Mouse (Mus musculus) v-Abl transformed pro-B cells (cell line): ENCODE measurements around the gene Exosc10.

Experiments
- in situ Hi-C, 2 experiments: fragments of 400-800 bp; cut with MboI; formaldehyde crosslinking; loops; one replicate each; pipeline ENCODE4 v1.15.1; 2025; ENCODE audit not compliant: unreplicated experiment in 2 of 2

Gene Exosc10

DNA sequence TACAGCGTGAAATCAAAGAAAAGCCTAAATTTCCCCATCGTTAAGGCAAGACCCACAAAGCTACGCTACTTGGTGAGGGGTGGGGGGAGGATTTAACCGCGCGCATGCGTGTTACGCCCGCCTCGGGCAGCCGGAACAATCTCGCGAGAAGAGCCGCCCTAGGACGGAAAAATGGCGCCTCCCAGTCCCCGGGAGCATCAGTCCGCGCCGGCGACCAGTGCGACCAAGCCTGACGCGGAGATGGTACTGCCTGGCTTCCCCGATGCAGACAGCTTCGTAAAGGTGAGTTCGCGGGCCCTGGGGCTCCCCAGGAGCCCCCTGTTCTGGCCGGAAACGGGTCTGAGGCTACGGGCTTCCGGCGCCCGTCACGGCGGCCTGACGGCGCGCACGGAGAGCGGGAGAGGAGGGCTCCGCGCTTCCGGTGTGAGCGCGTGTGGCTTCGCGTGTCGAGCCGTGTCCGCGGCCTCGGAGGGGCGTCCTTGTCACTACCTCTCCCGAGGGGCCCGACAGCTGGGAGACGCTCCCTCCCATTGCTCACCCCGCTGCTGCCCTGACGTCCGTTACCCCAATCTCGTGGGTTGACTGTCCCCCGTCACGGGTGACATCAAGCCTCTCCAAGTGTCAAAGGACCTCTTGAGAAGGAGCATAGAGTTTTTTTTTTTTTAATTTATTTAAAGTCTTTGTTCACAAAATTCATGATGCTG lies at the start of gene Exosc10:
Gene Exosc10 (plus strand): TSS at position 133 of the 704 bp plus-strand sequence.
- in situ Hi-C loops, result loop anchor here in 1 of 2 experiments (10.0 kb wide), 1 partner anchor 46 kb away; the partner anchor contains the start of gene Masp2

DNA sequence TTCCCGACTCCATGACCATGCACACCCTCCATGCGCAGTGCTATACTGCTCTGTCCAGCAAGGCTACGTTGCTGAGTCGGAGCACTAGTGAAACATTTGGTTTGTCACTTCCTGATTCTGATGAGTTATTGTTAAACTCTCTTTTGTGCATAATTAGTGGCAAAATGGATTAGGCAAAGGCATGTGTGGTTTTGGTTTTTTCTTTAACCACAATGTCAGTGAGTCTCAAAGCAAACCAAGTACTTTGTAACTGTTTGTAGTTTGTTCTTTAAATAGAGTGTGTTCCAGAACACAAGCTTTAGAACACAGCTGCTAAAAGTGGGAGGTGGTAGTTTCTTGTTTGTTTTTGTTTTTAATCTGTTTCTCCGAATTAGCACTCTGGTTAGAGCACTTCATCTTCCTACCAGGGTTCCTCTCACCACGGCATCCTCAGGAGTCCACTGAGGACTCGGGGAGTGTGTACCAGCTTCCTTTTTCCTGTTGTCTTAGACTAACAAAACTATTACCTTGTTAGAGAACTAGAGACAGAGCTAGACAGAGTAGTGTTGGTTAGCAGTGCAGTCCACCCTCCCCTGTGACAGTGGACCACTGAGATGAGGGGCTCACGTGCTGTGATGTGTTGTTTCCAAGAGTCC lies 48.7 kb upstream of the Exosc10 start:
- in situ Hi-C loops, result no loop called here

DNA sequence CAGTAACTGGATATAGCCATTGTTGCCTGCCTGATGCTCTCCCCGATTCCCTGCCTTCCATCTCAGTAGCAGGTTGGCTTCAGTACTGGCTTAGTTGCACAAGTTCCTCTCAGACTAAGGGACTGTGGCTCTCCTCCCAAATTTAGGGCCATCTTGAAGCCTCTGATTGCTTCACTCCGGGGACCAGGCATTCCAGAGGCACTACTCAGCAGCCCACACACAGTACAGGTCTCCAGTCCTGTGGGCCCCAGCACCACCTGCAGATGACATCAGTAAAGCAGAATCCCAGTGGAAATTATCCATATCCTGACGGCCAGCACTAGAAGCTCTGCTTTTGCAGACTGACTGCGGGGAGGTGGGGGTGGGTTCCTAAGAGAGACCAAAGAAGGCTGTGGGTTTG lies 47.5 kb upstream of the Exosc10 start:
- in situ Hi-C loops, result no loop called here

DNA sequence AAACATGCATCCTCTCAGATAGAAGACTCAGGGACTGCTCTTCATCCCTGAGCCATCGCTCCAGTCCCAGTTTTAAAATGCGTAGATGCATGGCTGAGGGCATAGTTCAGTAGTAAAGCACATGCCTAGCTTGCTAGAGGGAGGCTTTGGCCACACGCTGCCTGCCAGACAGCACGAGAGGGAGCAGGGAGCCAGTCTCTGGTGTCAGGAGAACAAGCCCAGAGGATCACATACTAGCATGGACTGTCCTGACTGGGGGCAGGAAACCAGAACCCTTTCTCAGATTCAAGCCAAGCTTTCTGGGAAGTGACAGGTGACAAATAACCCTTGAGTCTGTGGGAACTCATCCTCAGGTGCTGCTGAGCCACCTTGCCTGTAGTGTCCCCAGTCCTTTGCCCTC lies 46.9 kb upstream of the Exosc10 start:
- in situ Hi-C loops, result no loop called here

DNA sequence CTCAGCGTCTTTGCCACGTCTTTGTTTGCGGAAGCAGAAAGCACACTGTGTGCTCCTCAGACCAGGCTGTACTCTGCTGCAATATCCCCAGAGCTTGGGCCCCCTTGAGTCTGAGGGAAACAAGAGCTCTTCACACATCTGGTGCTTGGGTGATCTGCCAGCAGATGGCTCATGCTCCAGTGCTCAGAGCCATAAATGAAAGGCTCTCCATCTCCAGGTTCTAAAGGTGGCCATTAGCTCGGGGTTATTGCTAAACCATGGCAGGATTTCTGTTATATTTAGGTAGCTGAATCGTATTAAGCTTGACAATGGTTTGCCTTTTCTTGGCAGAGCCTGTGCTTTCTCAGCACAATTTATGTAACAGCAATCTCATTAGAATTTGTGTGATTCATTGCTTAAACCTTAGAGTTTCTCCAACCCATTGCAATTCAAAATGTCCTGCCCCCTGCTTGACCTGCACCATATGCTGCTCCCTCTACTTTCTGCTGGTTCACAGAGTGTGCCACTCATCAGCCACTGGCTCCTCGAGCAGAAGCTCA lies 45.1 kb upstream of the Exosc10 start:
- in situ Hi-C loops, result no loop called here

DNA sequence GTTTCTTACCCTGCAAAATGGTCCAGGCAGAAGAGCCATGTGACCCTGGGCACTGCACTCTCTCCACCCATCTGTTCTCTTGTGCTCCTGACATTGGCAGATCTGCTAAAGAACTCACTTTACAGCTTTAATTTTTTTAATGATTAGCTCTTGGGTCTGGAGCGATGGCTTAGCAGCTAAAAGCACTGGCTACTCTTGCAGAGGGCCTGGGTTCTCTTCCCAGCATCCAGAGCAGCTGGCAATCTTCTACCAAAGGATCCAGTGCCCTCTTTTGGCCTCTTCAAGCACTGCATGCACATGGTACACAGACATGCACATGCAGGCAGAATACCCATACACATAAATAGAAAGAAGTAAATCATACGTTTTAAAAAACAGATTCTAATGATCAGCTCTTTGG lies 42.9 kb upstream of the Exosc10 start:
- in situ Hi-C loops, result no loop called here

DNA sequence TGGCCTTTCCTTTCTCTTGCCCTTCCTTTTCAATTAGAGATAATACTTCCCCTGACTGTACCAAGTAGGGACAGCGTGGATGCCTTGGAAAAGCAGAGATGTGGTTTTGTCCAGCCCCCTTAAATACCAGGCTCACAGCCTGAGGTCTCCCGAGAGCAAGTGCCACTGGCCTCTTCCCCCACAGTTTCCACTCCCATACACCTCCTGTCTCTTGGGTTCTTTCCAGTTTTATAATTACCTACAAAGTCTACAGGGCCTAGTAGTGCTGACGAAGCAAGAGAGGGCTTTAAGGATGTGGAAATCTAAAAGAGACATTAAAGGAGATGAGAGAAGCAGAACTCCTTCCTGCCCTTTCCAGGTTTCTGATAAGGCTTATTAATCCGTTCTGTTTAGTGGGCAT lies 40.4 kb upstream of the Exosc10 start:
- in situ Hi-C loops, result no loop called here

DNA sequence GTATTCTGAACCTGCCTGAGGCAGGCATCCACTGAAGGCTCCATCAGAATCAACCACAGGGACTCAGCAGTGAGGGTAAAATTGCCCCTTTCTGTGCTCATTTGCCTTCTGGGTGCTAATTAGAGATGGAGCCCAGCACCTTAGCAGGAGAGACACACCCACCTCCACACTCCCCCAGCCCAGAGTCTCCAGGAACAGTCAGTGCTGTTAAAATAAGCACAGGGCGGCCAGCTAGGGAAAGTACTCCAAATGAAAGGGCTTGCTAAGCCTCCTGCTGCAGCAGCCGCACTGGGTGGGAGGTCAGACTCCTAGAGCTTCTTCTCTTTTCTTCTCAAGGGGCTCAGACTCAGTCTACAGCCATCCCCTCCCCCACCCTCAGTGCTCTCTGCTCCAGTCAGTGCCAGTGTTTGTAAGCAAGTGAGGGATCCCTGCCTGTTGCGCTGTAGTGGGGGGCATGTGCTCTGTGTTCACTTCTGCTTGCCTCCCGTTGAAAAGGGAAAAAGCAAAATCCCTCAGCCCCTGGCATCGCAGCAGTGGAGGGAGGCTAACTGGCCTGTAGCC lies 39.9 kb upstream of the Exosc10 start:
- in situ Hi-C loops, result no loop called here

DNA sequence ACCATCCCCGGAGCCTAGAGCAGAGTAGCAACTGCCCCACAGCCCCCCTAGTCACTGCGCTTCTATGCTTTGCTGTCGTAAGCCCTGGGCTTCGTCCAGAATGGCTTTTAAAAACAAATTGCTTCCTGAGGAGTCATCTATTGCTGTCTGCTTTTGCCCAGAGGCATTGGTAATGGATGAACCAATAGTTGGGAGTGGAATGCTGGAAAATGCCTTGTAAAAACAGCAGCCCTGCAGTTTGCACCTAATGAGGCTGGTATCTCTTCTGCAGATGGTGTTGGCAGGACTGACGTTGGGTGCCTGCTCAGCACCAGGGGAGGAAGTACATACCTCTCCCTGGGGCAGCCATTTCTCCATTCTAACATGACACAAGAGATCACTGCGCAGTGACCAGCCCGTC lies 34.7 kb upstream of the Exosc10 start:
- in situ Hi-C loops, result no loop called here

DNA sequence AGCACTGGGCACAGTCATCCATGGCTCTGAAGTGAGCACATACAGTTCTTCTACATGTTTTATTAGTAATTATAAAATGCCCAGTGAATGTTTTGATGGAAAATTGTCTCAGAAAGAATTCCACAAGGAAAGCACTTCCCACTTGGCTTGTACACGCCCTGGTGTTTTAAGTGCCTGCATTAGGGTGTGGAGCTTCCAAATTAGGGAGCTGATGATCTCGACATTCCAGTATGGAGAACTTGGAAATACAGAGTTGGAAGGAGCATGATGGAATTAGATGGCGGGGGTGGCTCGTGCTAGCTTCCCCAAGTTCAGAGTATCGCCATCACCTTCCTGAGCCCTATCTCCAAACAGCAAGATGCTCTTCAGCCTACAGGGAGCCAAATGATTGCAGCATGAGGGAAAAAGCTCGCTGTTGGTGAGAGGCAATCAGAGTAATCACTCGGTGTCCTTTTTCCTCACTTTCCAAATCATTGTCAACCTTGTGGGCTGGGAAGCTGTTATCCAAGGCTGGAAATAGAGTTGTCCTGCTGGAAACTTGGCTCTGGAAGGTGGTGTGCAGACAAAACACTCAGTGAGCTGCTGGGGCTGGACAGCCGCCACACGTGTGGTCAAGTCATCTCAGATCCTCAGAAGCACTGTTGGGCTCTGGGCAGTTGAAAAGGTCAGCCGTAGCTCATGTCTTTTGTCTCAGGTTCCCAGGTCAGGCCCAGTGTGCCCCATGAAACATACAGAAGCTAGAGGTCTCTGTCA lies 30.9 kb upstream of the Exosc10 start:
- in situ Hi-C loops, result loop anchor here (5.0 to 25.0 kb wide), 2 partner anchors 35 to 835 kb away; no protein-coding TSS in a partner anchor

DNA sequence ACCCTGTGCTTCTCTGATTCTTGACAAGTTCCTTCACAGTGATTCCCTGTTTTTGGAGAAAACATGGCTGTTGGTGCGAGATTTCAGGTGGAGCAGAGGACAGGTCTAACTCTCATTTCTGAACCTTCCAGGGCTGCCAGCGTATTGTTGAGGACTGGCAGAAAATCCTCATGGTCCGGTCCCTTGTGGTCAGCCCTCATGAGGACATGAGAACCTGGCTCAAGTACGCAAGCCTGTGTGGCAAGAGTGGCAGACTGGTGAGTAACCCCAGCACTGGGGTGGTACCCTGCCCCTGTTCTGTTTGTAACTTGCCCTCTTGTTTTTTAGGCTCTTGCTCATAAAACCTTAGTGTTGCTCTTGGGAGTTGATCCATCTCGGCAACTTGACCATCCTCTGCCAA lies 27.9 kb upstream of the Exosc10 start:
- in situ Hi-C loops, result loop anchor here in 1 of 2 experiments (25.0 kb wide), 1 partner anchor 832 kb away; no protein-coding TSS in a partner anchor

DNA sequence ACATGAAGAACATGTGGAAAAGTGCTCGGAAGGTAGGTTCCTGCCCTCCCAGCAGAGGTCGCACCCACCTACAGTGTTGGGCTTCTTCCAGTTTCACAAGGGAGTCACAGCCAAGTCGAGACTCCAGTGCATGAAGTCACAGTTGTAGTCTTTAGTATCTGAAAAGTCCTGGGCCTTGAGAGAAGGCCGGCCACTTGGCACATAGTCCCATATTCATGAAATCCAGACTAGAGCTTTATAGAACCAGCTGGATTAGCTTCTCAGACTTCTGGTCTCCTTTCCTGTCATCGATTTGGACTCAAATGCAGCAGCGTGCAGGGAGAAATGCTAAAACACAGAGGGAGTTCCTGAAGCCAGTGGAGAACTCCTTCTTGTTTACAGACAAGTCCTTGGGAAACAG lies 27.5 kb upstream of the Exosc10 start:
- in situ Hi-C loops, result loop anchor here in 1 of 2 experiments (25.0 kb wide), 1 partner anchor 832 kb away; no protein-coding TSS in a partner anchor

DNA sequence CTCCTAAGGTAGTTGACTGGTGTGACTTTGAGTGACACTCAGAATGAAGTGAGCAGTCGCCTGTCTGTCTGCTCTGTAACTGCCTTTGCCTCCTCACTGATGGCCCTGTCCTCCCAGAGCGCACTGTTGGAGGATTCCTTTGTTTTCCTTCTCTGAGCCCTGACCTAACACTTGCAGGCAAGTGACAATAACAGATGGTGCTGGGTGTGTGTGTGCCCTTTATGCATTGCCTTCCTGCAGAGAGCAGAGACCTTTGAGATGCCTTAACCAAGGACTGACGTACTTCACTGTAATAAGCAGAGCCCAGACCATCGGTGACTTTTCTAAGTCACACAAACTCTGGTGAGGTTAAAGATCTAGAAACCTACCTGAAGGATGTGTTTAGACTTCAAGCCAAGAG lies 26.9 kb upstream of the Exosc10 start:
- in situ Hi-C loops, result loop anchor here in 1 of 2 experiments (25.0 kb wide), 1 partner anchor 831 kb away; no protein-coding TSS in a partner anchor

DNA sequence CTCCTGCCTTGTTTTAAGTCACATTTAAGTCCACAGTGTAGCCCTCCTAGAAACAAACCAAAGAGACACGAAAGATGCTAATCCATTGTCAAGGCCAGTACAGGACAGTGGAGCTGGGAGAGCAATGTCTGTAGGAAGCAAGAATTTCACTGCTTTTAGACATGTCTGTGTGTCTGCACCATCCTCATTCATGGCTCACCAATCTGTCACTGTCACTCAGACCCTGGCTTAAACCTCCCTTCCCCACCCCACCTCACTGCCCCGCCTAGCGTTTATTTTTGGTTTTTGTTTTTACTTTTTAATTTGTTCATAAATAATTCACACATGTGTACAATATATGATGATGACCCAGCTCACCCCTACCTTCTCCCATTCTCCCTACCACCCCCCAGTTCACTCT lies 25.7 kb upstream of the Exosc10 start:
- in situ Hi-C loops, result loop anchor here in 1 of 2 experiments (25.0 kb wide), 1 partner anchor 830 kb away; no protein-coding TSS in a partner anchor

DNA sequence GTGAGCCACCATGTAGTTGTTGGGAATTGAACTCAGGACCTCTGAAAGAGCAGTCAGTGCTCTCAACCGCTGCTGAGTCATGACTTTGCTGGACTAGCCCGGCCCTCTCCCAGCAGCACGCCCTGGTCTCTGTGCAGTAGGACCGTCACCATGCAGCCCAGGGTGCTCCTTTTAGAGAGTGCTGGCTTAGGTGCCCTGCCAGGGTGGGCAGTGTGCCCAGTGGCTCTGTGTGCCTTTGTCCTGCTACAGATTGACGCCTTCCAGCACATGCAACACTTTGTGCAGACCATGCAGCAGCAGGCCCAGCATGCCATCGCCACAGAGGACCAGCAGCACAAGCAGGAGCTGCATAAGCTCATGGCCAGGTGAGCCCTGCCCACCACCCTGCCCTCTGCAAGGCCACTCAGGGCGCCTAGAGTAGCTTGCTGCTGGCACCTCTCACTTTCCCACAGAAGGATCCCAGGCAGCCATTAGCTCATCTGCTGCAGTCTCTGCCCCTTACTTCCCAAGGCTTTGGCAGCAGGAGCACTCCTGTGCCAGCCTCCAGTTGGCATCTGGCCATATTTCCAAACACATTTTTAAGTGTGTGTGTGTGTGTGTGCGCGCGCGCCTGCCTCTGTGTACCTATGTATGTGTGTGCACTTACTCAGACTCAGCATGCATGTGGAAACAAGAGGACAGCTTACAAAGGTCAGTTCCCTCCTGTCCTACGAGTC lies 24.5 kb upstream of the Exosc10 start:
- in situ Hi-C loops, result loop anchor here in 1 of 2 experiments (25.0 kb wide), 1 partner anchor 829 kb away; no protein-coding TSS in a partner anchor

DNA sequence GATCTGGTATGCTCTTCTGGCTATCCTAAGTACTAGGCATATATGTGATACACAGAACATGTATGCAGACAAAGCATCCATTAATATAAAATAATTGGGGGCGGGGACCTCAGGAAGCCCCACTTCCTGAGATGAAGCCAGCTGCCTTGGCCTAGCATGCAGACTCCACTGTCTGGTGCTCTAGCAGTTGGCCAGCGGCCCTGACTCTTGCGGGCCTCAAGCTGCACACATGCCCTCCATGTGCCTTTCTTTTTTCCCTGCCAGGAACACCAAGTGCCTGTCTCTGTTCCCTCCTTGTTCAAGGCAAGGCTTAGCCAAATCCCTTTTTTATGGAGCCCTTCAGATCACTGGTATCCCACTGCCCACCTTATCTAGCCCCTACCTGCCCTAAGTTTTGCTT lies 22.4 kb upstream of the Exosc10 start:
- in situ Hi-C loops, result loop anchor here in 1 of 2 experiments (25.0 kb wide), 1 partner anchor 826 kb away; no protein-coding TSS in a partner anchor

DNA sequence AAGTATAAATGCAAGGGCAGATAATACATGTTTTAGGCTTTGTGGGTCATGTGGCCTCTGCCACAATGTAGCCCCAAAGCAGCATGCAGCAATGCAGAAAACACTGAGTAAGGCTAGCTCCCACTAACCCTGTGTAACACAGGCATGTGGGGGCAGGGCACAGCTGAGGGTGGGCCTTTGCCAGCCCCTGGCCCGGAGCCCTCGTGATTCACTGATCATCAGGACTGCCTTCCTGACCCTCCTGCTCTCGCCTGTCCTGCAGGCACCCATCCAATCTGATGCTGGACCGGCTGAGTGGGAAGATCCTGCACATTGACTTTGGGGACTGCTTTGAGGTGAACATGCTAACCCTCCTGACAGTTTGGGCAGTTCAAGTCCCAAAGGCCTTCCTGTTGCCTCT lies 9.1 kb upstream of the Exosc10 start:
- in situ Hi-C loops, result loop anchor here in 1 of 2 experiments (5.0 to 25.0 kb wide), 3 partner anchors 52 to 813 kb away; no protein-coding TSS in a partner anchor

DNA sequence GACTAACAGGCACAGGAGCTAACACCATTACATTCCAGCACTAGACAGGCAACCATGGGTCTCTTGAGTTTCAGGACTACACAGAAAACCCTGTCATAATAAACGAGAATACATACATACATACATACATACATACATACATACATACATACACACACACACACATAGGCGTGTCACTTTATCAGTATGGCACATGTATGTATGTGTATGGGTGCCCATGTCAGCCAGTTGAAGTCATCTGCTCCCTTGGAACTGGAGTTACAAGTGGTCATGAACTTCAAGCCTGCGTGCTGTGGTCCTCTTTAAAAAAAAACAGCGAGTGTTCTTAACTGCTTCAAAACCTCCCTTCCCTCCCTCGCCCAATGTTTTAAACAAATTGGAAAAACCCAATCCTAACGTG lies 463 bp upstream of the Exosc10 start:
- in situ Hi-C loops, result loop anchor here in 1 of 2 experiments (10.0 kb wide), 1 partner anchor 47 kb away; the partner anchor contains the start of gene Masp2

DNA sequence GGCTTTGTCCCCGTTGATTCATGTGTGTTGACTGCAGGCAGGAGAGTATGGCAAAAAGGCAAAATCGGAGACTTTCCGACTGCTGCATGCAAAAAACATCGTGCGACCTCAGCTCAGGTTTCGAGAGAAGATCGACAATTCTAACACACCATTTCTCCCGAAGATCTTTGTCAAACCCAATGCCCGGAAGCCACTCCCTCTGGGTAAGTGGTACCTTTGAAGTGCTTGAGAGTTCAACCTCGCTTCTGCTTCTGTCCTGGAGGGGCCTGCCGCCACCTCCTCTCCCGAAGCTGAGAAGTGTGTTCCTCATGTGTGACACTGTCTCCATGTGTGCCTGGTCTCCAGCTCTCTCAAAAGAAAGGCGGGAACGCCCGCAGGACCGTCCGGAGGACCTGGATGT lies 4.4 kb downstream of the Exosc10 start:
- in situ Hi-C loops, result no loop called here

DNA sequence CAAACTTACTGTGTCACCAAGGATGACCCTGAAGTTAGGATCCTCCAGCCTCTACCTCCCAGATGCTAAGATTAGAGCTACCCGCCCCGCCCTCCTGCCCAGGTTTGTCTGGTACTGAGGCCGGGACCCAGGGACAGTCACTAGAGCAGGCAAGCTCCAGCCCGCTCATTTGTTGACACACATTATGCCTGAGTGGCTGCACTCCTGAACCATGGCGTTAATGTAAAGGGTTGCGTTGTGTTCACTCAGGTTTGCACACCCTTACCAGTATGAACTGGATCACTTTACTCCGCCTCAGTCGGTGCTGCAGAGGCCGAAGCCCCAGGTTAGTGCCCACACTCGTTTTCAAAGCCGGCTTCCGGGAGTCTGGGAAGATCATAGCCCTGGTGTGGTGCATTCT lies 5.4 kb downstream of the Exosc10 start:
- in situ Hi-C loops, result no loop called here
